In the genomic region with DNA sequence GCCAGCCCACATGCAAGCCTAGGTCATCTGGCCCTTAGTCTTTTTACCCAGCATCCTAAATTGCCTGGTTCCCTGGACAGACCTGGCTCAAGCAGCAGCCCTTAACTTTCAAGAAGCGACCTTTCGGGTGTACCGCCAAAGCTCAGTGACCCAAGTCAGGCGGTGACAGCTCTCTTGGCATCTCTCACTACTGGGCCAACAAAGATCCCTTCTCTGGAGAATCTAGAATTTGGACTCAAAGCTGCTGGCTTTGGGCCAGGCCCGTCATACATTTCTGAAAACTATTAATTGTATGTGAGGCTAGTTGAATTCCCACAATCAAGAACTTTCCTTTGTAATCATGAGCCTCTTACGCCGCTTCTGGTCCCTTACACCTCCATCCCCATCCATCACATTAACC, we compare ENCODE assay signal across 10 mouse cellular contexts.
"Had no signal": no experiment of that assay in that cellular context is flagged by ENCODE, and none has a peak within 500 bp of the region (broad histone marks: within the 10 kb centered on the region; RNA-seq: fewer than 3 reads in every experiment).

No protein-coding gene starts in this region.

- H3K27ac ChIP-seq: limb, embryonic 15.5 days; liver, embryonic 12.5 days; midbrain, embryonic 12.5 days; neural tube, embryonic 13.5 days had no signal

- H3K36me3 ChIP-seq: limb, embryonic 15.5 days; liver, embryonic 12.5 days; midbrain, embryonic 12.5 days; neural tube, embryonic 13.5 days had no signal

- H3K4me1 ChIP-seq: limb, embryonic 15.5 days; liver, embryonic 12.5 days; midbrain, embryonic 12.5 days; neural tube, embryonic 13.5 days had no signal

- ATAC-seq: liver, embryonic 12.5 days; midbrain, embryonic 16.5 days had no signal

- DNase-seq: kidney, adult 9 months; kidney, postnatal 14 days; retina, postnatal 1 day; right cerebral cortex, postnatal 4 days; spleen, adult 18-20 months had no signal

- H3K27me3 ChIP-seq: limb, embryonic 15.5 days; liver, embryonic 12.5 days; midbrain, embryonic 12.5 days; neural tube, embryonic 13.5 days had no signal

- H3K9ac ChIP-seq: limb, embryonic 15.5 days; liver, embryonic 12.5 days; midbrain, embryonic 12.5 days; neural tube, embryonic 13.5 days had no signal

- H3K4me2 ChIP-seq: limb, embryonic 15.5 days; liver, embryonic 12.5 days; midbrain, embryonic 12.5 days; neural tube, embryonic 13.5 days had no signal

- H3K4me3 ChIP-seq: limb, embryonic 15.5 days; liver, embryonic 12.5 days; midbrain, embryonic 12.5 days; neural tube, embryonic 13.5 days had no signal

- H3K9me3 ChIP-seq: limb, embryonic 15.5 days; liver, embryonic 12.5 days; midbrain, embryonic 12.5 days; neural tube, embryonic 13.5 days had no signal
